Mouse (Mus musculus) megakaryocyte, embryonic 14.5 days (primary cell): Measurements from ENCODE around the gene Ank. TPM values are rescaled to one million over a fixed set of nuclear protein-coding genes. Genes with fewer than 3 reads are reported as not detected.
"Not testable (repeated sequence)": the region's sequence is repeated elsewhere in the genome, so short reads cannot be mapped to it uniquely, and the experiment has no call there.

Experiments
- H3K27me3 ChIP-seq: replicated peaks from 2 replicates; pipeline ENCODE3; 2012; ENCODE audit warnings: inconsistent platforms
- H3K36me3 ChIP-seq: replicated peaks from 2 replicates; pipeline ENCODE3; 2012; ENCODE audit warnings: low read length, inconsistent platforms, mixed read lengths
- H3K4me1 ChIP-seq: 2 replicates; pipeline ENCODE4 v1.6.1; 2012; ENCODE audit warnings: inconsistent platforms
- H3K4me3 ChIP-seq: replicated peaks from 2 replicates; pipeline ENCODE3; 2012; ENCODE audit warnings: moderate library complexity, mild to moderate bottlenecking, inconsistent platforms
- H3K9me3 ChIP-seq: 2 replicates; pipeline ENCODE4 v1.6.1; 2012; ENCODE audit warnings: inconsistent platforms
- FLI1 ChIP-seq: IDR thresholded peaks from 2 replicates; pipeline ENCODE4 v1.6.1; 2012; ENCODE audit warnings: low read length, inconsistent platforms, mixed read lengths
- GATA1 ChIP-seq: IDR thresholded peaks from 3 replicates; pipeline ENCODE4 v1.6.1; 2012; ENCODE audit warnings: mixed read lengths, low read length, inconsistent platforms, borderline replicate concordance
- polyA plus RNA-seq: library from polyadenylated mRNA; stranded (reverse); fragments of >175 nt; gene quantifications from 2 replicates; pipeline ENCODE4 v1.2.3, GENCODE M21; 2012; ENCODE audit warnings: low replicate concordance; ENCODE audit not compliant: insufficient read depth

The Ank gene
- polyA plus RNA-seq, 1 experiment: 5.0 TPM

- H3K9me3 ChIP-seq: no peaks in the 10 kb centered on the region
- H3K27me3 ChIP-seq: no peaks in the 10 kb centered on the region
- H3K4me3 ChIP-seq: no peak overlapping the region
- H3K4me1 ChIP-seq: no peaks in the 10 kb centered on the region
- H3K36me3 ChIP-seq: no peaks in the 10 kb centered on the region
- TF ChIP-seq GATA1 (no peak), FLI1 (no peak)
These were observed 24.9 kb upstream of the Ank start for GRCm38 (mm10) chr15:27441529-27441928.

GRCm38 (mm10) chr15:27441951-27442350 lies 24.5 kb upstream of the Ank start:
- no peak for TF ChIP-seq GATA1
- TF ChIP-seq FLI1: no peak
- no peaks in the 10 kb centered on the region for H3K4me1 ChIP-seq
- no peaks in the 10 kb centered on the region for H3K36me3 ChIP-seq
- no peak overlapping the region for H3K4me3 ChIP-seq
- no peaks in the 10 kb centered on the region for H3K9me3 ChIP-seq
- H3K27me3 ChIP-seq: peaks cover 2% of the 10 kb centered on the region

- Histone ChIP-seq H3K4me3 (no peak overlapping the region), H3K36me3 (no peaks in the 10 kb centered on the region), H3K9me3 (no peaks in the 10 kb centered on the region), H3K27me3 (peaks cover 2% of the 10 kb centered on the region), H3K4me1 (0 out of 2 replicates have a peak, but pooled peaks cover 3% of the 10 kb centered on the region)
- TF ChIP-seq GATA1 (no peak), FLI1 (no peak)
These were observed 21.6 kb upstream of the Ank start for GRCm38 (mm10) chr15:27444772-27445347.

- H3K4me3 ChIP-seq: no peak overlapping the region
- peaks cover 10% of the 10 kb centered on the region for H3K27me3 ChIP-seq
- TF ChIP-seq FLI1 (no peak), GATA1 (no peak)
- 0 out of 2 replicates have a peak, but pooled peaks cover 3% of the 10 kb centered on the region for H3K4me1 ChIP-seq
- no peaks in the 10 kb centered on the region for H3K36me3 ChIP-seq
- H3K9me3 ChIP-seq: no peaks in the 10 kb centered on the region
These were observed 15.8 kb upstream of the Ank start for GRCm38 (mm10) chr15:27450689-27451088.

- H3K9me3 ChIP-seq: no peaks in the 10 kb centered on the region
- no peaks in the 10 kb centered on the region for H3K36me3 ChIP-seq
- peaks cover 10% of the 10 kb centered on the region for H3K27me3 ChIP-seq
- no peak for TF ChIP-seq GATA1
- no peak for TF ChIP-seq FLI1
- no peak overlapping the region for H3K4me3 ChIP-seq
- H3K4me1 ChIP-seq: 0 out of 2 replicates have a peak, but pooled peaks cover 3% of the 10 kb centered on the region
These were observed 14.7 kb upstream of the Ank start for GRCm38 (mm10) chr15:27451760-27452159.

- H3K4me3 ChIP-seq: no peak overlapping the region
- H3K27me3 ChIP-seq: peaks cover 16% of the 10 kb centered on the region
- no peaks in the 10 kb centered on the region for H3K9me3 ChIP-seq
- H3K36me3 ChIP-seq: no peaks in the 10 kb centered on the region
- 0 out of 2 replicates have a peak, but pooled peaks cover 3% of the 10 kb centered on the region for H3K4me1 ChIP-seq
- no peak for TF ChIP-seq GATA1
- TF ChIP-seq FLI1: no peak
These were observed 14.0 kb upstream of the Ank start for GRCm38 (mm10) chr15:27452496-27452895.

- no peaks in the 10 kb centered on the region for H3K4me1 ChIP-seq
- H3K4me3 ChIP-seq: no peak overlapping the region
- H3K36me3 ChIP-seq: no peaks in the 10 kb centered on the region
- TF ChIP-seq FLI1 (no peak), GATA1 (no peak)
- H3K9me3 ChIP-seq: no peaks in the 10 kb centered on the region
- H3K27me3 ChIP-seq: peaks cover 26% of the 10 kb centered on the region
These were observed 9.5 kb upstream of the Ank start for GRCm38 (mm10) chr15:27457001-27457400.

GRCm38 (mm10) chr15:27459781-27460180 lies 6.7 kb upstream of the Ank start:
- H3K4me1 ChIP-seq, H3K36me3 ChIP-seq, H3K9me3 ChIP-seq, H3K4me3 ChIP-seq: not testable (repeated sequence)
- H3K27me3 ChIP-seq: peaks cover 19% of the 10 kb centered on the region

GRCm38 (mm10) chr15:27461336-27462245 lies 4.9 kb upstream of the Ank start:
- H3K9me3 ChIP-seq: no peaks in the 10 kb centered on the region
- H3K4me3 ChIP-seq: no peak overlapping the region
- TF ChIP-seq GATA1: no peak
- TF ChIP-seq FLI1: no peak
- peaks cover 5% of the 10 kb centered on the region for H3K4me1 ChIP-seq
- H3K36me3 ChIP-seq: no peaks in the 10 kb centered on the region
- H3K27me3 ChIP-seq: peaks cover 24% of the 10 kb centered on the region

- no peaks in the 10 kb centered on the region for H3K9me3 ChIP-seq
- H3K36me3 ChIP-seq: no peaks in the 10 kb centered on the region
- TF ChIP-seq GATA1 (no peak), FLI1 (no peak)
These were observed 2.6 kb upstream of the Ank start for GRCm38 (mm10) chr15:27463876-27464275.

More at GRCm38 (mm10) chr15:27463876-27464275, 2.6 kb upstream of the Ank start:
- Histone ChIP-seq H3K4me3 (no peak overlapping the region), H3K4me1 (peaks cover 20% of the 10 kb centered on the region), H3K27me3 (peaks cover 20% of the 10 kb centered on the region)
